Mouse (Mus musculus): ENCODE data around the gene Pgp.

The Pgp gene

GRCm38 (mm10) chr17:24485090-24485860, 15.1 kb downstream of the Pgp start:
- DNase-seq (ENCODE audit: low spot score), result no peak

- DNase-seq (ENCODE audit: low spot score), result peak; percentile 57
These were observed 18.0 kb downstream of the Pgp start, which contains the start of gene Caskin1 for GRCm38 (mm10) chr17:24488186-24488661. Caskin1 (plus strand) TSS chr17:24488601.

GRCm38 (mm10) chr17:24488662-24489264, 18.6 kb downstream of the Pgp start:
- peak; percentile 58 for DNase-seq (ENCODE audit: low spot score)

GRCm38 (mm10) chr17:24489265-24490030, 19.3 kb downstream of the Pgp start:
- DNase-seq (ENCODE audit: low spot score), result peak; percentile 38

- DNase-seq (ENCODE audit: low spot score), result peak; percentile 37
These were observed 20.2 kb downstream of the Pgp start for GRCm38 (mm10) chr17:24490399-24490798.

- peak; percentile 81 for DNase-seq (ENCODE audit: low spot score)
These were observed 24.6 kb downstream of the Pgp start for GRCm38 (mm10) chr17:24494627-24495335.

- no peak for DNase-seq (ENCODE audit: low spot score)
These were observed 25.3 kb downstream of the Pgp start for GRCm38 (mm10) chr17:24495443-24495842.

GRCm38 (mm10) chr17:24496026-24496425, 25.8 kb downstream of the Pgp start:
- no peak for DNase-seq (ENCODE audit: low spot score)

GRCm38 (mm10) chr17:24502208-24502607, 32.0 kb downstream of the Pgp start:
- no peak for DNase-seq (ENCODE audit: low spot score)

- no peak for DNase-seq (ENCODE audit: low spot score)
These were observed 33.9 kb downstream of the Pgp start for GRCm38 (mm10) chr17:24504085-24504484.

- no peak for DNase-seq (ENCODE audit: low spot score)
These were observed 35.2 kb downstream of the Pgp start for GRCm38 (mm10) chr17:24505286-24505955.

- DNase-seq (ENCODE audit: low spot score), result peak; percentile 20
These were observed 36.3 kb downstream of the Pgp start for GRCm38 (mm10) chr17:24506332-24507070.

- no peak for DNase-seq (ENCODE audit: low spot score)
These were observed 37.0 kb downstream of the Pgp start for GRCm38 (mm10) chr17:24507129-24507664.

GRCm38 (mm10) chr17:24507806-24508460, 37.7 kb downstream of the Pgp start:
- no peak for DNase-seq (ENCODE audit: low spot score)

- DNase-seq (ENCODE audit: low spot score), result peak; percentile 67
These were observed 43.4 kb downstream of the Pgp start for GRCm38 (mm10) chr17:24513609-24514008.

- no peak for DNase-seq (ENCODE audit: low spot score)
These were observed 44.4 kb downstream of the Pgp start for GRCm38 (mm10) chr17:24514270-24515257.

- DNase-seq (ENCODE audit: low spot score), result no peak
These were observed 50.3 kb downstream of the Pgp start for GRCm38 (mm10) chr17:24520450-24520849.
